Mouse (Mus musculus) fat pad, adult 2 months (tissue): ENCODE results near the gene Hnrnpf.
"Not testable (repeated sequence)": the region's sequence is repeated elsewhere in the genome, so short reads cannot be mapped to it uniquely, and the experiment has no call there.

ENCODE experiments used
- DNase-seq: peaks from one replicate; pipeline ENCODE4 v3.0.0-alpha.2; 2011; ENCODE audit warnings: low read depth, low spot score; ENCODE audit errors: extremely low read depth

Gene Hnrnpf

DNA sequence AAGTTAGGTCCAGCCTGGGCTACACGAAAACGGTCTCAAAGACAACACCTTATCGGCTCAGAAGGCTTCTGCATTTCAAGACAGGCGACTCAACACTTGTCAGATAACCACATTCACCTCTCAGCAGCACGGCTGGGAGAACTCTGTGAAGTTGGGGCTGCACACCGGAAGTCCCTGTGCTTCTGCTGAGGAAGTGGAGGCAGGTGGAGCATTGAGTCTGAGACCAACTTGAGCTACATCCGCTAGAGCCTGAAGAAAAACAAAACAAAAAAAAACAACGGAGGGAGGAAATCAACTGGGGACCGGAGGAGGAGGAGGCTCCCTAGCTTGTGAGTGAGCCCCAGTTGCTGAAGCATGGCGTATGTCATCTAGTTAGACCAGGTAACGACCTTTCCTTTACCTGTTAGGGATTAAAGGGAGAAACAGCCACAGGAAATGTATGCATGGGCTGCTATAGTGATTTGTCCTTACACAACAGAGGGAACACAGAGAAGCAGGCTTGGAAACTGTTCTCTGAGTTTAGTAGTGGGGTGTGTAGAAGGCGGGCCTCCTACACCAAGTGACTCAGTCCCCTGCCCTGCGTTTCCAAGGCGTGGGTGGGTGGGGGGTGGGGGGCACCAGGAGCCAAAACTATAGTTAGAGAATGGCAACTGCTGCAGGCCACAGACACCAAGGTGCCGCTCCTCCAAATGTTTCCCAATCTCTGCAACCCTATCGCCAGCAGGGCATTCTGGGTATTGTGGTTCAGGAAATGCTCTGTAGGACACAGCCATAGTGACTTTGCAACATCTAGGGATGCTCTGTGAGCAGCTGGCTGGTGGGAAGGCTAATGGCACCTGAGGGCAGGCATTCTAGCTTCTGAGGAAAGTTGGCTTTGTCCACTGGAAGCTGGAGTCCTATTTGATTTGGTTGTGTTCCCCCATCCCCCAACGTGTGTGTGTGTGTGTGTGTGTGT lies at the start of gene Hnrnpf:
Gene Hnrnpf (plus strand): TSS at position 199 of the 955 bp plus-strand sequence.
- no peak for DNase-seq

DNA sequence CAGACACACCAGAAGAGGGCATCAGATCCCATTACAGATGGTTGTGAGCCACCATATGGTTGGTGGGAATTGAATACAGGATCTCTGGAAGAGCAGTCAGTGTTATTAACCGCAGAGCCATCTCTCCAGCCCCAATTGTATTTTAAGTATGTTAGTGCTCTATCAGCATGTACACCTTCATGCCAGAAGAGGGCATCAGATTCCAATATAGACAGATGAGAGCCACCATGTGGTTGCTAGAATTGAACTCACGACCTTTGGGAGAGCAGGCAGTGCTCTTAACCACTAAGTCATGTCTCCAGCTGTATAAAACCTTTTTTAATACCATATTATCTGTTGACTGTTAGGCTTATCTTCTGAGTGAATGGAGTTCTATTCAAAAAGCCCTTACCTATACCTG lies 48.4 kb upstream of the Hnrnpf start:
- DNase-seq: no peak

DNA sequence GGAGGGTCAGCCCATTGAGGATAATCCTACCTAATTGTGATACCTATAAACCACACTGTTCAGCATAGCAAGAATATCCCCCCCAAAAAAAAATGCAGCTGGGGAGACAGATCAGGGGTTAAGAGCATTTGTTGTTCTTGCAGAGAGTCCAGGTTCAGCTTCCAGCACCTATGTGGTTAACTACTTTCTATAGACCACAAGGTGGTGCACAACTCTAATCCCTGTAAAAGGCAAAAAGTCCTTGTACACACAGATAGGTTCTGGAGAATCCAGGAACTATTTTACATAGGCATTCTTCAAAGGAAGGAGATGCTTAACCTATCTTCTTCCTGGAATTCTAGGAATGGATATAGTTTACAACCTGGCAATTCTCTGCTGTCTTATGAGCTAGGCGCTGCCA lies 42.1 kb upstream of the Hnrnpf start:
- no peak for DNase-seq

DNA sequence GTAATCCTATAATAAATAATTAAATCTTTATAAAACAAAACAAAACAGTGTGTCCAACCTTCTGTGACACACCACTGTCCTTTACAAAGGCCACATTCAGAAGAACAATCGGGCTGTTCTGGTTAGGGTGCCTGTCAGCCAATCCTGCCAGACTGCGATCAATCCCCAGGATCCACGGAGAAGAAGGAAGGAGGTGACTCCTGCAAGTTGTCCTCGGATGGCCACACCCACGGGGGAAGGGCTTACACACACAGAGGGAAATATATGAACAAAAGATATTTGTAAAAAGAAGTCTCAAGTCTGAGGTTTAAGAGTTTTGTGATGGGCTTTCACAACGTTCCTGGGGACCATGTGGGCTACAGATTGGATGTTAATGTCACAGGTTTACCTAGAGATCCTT lies 38.3 kb upstream of the Hnrnpf start, which contains the start of gene Zfp239:
Gene Zfp239 (plus strand): TSS at position 253 of the 400 bp plus-strand sequence.
- DNase-seq: no peak

DNA sequence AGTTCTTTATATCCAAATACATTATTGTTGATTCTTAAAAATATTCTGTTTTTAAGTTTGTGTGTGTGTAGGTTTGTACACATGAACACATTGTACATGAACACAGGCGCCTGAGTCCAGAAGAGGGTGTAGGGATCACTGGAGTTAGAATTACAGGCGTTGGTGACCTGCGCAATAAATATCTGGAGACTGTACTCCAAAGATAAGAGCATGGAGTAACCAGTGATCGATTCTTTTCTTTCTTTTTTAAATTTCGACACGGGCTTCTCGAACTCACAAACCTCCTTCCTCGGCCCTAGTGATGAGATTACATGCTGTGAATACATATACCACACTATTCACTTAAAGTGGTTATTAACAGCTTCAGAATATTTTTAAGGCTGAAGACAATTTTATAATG lies 37.7 kb upstream of the Hnrnpf start:
- DNase-seq: no peak

DNA sequence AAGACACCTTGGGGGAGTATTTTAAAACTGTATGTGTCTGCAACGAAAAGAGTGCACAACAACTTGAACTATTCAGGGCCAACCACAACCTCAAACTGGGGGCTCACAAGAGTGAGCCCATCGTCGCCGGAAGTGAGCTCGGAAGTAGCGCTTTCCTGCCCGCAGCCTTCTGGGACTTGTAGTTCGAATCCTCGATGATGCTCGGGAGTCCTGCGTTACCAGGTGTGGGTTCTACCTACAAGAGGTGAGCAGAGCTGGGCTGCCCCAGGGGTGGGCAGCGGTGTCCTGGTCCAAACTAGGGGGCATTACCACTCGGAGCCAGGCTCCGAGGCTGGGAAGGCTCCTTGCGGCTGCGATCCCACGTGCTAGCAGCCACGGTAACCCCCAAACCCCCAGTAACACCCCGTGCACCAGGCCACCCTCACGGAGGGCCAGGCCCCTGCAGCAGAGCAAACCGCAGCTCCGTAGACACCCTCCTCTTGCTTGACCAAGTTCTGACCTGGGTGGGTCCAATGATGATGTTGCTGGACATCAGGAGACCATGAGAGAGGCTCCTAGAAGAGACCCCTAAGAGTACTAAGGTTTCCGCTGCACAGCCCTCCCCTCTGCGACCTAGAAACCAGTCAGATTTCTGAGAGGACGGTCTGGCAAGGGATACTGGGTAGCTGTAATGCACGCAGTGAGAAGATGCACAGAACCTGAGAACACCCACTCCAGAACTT lies 37.1 kb upstream of the Hnrnpf start:
- DNase-seq: no peak

DNA sequence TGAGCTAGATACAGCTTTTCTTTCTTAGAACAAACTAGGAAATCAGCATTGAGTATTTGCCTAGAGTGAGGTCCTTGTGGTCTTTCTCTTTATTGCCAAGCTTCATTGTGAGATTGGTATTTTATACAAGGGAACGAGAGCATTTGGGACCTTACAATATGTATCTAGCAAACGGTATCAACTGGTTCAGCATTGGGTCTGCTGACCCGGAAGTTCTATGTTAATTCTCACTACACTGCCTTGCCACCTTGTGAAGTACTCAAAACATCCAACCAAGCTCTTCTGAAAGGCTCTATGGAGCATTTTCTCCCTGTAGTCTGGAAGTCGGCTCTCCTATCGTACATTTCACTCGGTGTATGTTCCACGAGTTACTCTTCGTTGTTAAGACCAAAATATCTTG lies 36.4 kb upstream of the Hnrnpf start:
- DNase-seq: no peak

DNA sequence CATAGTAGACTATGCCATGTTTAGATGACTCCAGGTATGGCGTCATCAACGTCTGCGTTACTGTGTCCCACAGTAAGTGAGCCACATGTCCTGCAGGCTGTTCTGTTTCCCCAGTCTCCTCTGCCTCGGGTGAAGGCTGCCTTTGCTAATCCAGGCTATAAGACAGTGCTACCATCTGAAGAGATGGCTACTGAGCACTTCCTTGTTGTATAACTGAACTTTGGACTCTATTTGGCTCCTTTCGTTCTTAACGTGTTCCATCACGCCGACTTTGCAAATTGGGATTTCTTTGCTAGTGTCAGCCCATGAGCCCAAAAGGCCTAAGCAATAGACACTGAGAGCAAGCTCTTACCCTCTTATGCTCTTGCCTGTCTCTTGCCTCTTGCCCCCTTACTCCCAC lies 31.9 kb upstream of the Hnrnpf start:
- peak; percentile 52 for DNase-seq

DNA sequence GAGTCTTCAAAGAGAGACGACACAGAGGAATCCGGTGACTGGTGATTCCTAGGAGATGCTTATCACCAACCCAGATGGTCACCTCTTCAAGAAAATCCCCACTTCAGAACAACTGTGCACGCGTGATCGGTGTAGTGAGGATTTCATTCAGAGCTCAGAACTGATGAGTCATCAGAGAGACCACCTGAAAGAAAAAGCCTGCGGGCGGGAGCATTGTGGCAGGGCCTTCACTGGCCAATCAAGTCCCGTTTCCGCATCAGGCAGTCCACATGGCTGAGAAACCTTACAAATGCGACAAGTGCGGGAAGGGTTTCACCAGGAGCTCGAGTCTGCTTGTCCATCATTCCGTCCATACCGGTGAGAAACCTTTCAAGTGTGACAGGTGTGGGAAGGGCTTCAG lies 29.1 kb upstream of the Hnrnpf start:
- DNase-seq: no peak

DNA sequence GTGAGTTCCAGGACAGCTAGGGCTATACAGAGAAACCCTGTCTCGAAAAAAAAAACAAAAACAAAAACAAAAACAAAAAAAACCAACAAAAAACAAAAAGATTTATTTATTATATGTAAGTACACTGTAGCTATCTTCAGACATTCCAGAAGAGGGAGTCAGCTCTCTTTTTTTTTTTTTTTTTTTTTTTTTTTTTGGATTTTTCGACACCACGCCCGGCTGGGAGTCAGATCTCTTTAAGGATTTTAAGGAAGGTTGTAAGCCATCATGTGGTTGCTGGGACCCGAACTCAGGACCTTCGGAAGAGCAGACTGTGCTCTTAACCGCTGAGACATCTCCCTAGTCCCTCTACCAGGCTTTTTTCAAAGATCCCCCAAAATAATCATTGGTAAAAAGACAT lies 26.7 kb upstream of the Hnrnpf start:
- DNase-seq: not testable (repeated sequence)

DNA sequence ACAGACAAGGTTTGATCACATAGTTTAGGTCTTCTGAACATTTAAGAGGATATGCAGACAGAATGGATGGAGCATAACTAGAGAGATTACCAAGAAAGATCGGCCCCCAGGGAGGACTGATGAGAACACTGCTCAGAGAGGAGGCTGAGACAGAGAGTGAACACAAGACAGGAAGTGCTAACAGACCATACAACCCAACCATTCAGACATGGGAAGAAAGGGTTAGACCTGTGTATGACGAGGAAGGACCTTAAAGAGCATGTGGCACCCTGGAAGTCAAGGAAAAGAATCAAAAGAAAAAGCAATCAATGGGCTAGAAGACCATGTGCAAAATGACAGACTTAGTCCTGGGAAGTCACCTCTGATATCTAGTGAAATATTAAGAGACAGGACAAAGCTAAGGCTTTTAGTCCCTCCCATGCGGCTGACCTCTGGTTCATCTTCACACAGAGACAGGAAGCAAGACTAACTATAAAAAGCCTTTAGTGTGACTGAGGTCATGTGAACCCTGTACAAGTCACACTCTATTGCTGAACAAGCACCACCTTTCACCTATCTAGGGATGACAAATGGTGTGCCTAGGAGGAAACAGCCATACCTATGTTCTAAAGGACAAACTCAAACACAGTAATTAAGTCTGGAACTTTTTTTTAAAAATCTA lies 25.4 kb upstream of the Hnrnpf start:
- no peak for DNase-seq

DNA sequence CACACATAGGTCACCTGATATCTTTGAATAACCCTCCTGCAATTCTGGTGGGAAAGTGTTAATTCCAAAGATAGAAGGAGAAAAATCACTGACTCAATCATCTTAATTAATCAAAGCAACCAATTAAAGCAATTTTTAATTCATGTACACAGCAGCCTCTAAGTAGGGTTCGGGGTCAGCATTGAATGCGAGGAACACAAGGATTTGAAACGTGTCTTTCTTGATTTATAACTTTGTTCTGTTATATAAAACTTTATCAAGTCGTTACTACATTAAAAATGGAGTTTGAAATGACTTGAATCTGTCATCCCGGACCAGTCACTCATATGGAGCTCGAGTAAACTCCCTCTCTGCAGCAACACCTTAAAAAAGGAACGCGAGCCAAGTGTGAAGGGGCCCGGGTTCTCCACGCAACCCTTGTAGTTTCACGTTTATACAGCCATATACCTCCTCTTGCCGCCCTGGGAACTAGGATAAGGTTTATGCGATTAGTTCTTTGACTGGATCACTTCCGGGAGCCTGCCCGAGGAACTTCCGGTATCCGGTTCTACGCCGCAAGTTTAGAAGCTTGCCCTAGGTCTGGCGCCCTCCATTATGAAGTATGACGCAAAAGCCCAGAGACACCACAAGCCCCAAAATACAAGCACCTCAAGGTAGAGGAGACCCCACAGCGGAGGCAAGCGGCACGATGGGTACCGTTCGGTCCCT lies 21.3 kb upstream of the Hnrnpf start:
- peak; percentile 64 for DNase-seq

DNA sequence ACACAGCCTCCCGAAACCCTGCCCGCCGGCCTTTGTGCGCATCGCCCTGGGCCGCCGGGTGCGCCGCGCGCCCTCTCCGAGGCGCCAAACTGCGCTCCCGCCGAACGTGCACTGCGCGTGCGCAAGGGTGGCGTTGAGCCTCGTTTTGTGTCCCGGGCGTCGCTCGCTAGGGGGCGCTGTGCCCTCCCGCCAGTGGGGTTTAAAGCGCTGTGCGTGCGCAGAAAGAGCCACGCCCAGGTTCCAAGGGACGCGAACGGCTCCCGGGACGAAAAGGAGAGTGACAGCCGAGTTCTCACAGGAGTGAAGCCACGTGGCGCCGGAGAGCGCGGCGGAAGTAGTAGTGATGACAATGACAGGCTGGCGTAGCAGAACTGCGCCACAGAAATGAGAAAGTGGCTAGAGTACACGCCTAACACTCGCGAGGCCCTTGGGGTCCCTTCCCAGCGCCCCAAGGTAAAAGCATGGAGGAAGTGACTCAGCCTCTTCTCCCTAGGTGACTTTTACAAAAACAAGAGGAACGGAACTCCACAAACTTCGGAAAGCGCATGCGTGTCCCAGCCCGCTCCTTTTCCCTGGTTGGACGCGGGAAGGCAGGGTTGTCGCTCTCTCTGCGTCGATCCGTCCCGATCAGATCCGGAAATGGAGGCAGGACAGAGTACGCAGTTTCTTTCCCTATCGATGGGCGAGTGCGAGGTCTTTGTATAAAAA lies 20.6 kb upstream of the Hnrnpf start:
- DNase-seq: peak; percentile 56

DNA sequence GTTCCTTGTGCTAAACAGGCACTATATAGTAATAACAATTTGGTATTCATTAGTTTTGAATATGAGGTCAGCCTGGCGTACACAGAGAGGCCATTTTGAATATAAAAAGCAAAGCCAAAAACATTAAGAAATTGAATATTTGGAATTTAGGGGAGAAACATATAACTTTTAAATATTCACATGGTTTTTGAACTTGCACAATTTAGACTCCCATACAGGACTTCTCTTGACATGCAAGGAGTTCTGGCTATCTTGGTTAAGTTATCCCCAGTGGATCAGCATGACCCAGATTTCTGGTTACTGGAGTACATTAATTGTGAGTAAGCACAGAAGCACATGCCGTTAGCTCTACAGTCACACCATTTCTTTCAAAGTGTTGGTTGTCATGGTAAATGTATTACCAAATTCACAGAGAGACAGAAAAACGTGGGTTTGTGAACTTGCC lies 19.7 kb upstream of the Hnrnpf start:
- no peak for DNase-seq

DNA sequence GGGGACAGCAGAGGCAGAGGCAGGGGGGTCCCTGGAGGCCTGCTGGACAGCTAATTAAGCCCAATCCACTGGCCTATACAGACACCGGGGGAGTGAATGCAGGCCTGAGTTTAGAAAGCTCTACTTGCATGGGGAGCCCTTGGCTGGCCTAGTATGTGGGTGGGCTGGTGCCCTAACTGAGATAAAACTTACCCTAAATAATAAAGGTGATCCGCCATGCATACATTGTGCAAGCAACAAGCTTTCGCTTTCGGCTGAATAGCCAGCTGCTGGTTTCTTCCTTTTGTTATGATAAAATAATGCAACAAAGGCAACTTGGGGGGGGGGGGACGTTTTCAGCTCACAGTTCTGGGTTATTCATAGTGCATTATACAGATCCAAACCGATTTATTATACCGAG lies 18.9 kb upstream of the Hnrnpf start:
- DNase-seq: no peak

DNA sequence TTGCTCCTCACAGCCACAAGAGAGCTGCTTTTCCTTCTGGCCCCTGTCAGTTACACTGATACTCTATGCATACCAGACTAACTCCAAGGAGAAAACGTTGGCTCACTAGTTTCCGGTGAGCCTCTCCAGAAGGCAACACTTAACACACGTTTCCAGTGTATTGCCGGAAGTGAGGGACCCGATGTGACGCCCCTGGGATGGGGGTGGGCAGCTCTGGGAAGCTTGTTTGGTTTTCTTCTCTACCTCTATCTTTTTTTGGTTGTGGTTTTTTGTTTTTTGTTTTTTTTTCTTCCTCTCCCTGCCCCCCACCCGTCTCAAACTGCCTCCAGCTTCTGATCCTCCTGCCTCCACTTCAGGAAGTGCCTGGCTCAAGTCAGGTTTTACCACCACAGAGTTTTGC lies 18.1 kb upstream of the Hnrnpf start:
- DNase-seq: no peak

DNA sequence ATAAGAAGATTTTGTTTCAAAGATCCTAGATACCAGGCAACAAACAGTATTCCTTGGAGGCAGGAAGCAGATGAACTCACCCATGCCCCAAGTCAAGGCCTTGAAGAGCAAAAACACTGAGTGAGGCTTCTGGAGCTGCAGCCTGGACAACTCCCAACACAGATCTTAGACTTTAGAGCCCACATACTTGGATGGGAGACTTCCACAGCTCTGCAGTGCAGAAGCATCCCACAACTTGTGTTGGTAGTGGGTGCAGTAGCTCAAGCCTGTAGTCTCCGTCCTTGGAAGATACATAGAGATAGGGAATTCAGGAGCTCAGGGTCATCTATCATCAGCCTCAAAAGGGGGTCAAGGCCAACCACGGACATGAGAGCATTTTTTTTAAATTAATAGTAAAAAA lies 14.2 kb upstream of the Hnrnpf start:
- no peak for DNase-seq

DNA sequence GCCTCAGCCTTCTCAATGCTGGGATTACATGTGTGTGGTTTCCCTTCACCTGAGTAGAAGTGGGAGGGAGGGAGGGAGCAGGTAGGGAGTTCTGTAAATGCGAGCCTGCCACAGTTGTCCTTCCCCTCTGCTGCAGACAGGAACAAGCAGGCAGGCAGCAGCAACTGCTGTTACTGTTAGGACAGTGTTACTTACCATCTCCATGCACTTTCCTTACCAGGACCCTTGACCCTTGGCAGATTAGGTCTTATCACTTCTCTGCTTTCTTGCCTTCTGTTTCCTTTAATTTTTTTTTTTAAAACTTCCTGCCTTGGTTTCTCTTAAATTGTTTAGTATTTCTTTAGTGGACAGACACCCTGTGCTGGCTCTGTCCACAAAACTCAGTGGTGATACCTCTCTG lies 12.1 kb upstream of the Hnrnpf start:
- no peak for DNase-seq

DNA sequence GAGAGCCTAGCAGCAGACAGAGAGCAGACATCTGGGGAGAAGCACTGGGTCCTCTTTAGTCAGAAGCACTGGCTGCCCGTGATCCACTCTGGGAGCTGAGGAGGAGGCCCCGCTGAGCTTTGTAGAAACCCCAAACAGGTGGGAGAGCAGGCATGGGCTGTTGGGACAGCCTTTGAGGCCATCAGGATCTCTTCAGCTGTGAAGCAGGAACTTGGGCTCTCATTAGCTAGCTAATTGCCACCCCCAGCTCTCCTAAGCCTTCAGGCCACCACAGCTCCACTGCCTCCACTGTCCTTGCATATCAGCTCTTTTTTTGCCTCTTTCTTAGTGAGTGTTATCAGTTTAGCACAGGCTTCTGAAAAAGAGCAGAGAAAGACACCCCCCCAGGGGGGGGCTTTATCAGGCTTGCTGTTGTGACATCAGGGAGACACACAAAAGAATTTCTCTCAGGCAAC lies 11.5 kb upstream of the Hnrnpf start:
- DNase-seq: no peak

DNA sequence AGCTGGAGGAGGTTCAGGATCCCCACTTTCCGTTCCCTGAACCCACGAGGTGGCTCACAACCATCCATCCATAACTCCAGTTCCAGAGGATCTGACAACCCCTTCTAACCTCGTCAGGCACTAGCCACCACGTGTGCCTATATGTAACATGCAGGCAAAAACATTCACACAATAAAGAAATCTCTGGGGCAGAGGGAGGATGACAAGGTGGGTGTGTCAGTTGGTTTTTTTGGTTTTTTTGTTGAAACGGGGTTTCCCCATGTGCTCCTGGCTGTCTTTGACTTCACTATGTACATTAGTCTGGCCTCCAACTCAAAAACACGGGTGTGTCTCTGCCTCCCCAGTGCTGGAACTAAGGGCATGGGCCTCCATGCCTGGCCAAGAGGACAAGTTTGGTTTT lies 9.9 kb upstream of the Hnrnpf start:
- DNase-seq: no peak
